Mouse (Mus musculus): Measurements from ENCODE around the gene Colgalt2.
"Not testable (repeated sequence)": the region's sequence is repeated elsewhere in the genome, so short reads cannot be mapped to it uniquely, and the experiment has no call there.

Colgalt2 gene

GRCm38 (mm10) chr1:152416306-152416904 is 16.8 kb downstream of the Colgalt2 start:
- in situ Hi-C loops (cut with MboI, MseI): no loop called here

GRCm38 (mm10) chr1:152417602-152418001 is 18.0 kb downstream of the Colgalt2 start:
- in situ Hi-C loops (cut with MboI, MseI): no loop called here

GRCm38 (mm10) chr1:152422295-152422694 is 22.7 kb downstream of the Colgalt2 start:
- in situ Hi-C loops (cut with MboI, MseI): no loop called here

- in situ Hi-C loops (cut with MboI, MseI): no loop called here
Observed at GRCm38 (mm10) chr1:152423052-152423451, 23.4 kb downstream of the Colgalt2 start.

- in situ Hi-C loops (cut with MboI, MseI): no loop called here
Observed at GRCm38 (mm10) chr1:152427912-152428581, 28.4 kb downstream of the Colgalt2 start.

GRCm38 (mm10) chr1:152429805-152430204 is 30.2 kb downstream of the Colgalt2 start:
- in situ Hi-C loops (cut with MboI, MseI): no loop called here

GRCm38 (mm10) chr1:152434166-152434565 is 34.5 kb downstream of the Colgalt2 start:
- in situ Hi-C loops (cut with MboI, MseI): no loop called here

- in situ Hi-C loops (cut with MboI, MseI): not testable (repeated sequence)
Observed at GRCm38 (mm10) chr1:152437518-152437917, 37.9 kb downstream of the Colgalt2 start.

GRCm38 (mm10) chr1:152439408-152439807 is 39.8 kb downstream of the Colgalt2 start:
- in situ Hi-C loops (cut with MboI, MseI): no loop called here

GRCm38 (mm10) chr1:152439874-152440273 is 40.2 kb downstream of the Colgalt2 start:
- in situ Hi-C loops (cut with MboI, MseI): no loop called here

- in situ Hi-C loops (cut with MboI, MseI): no loop called here
Observed at GRCm38 (mm10) chr1:152444630-152445029, 45.0 kb downstream of the Colgalt2 start.

- in situ Hi-C loops (cut with MboI, MseI): no loop called here
Observed at GRCm38 (mm10) chr1:152445925-152446324, 46.3 kb downstream of the Colgalt2 start.

- in situ Hi-C loops (cut with MboI, MseI): no loop called here
Observed at GRCm38 (mm10) chr1:152454536-152454935, 54.9 kb downstream of the Colgalt2 start.

GRCm38 (mm10) chr1:152455275-152456243 is 55.9 kb downstream of the Colgalt2 start:
- in situ Hi-C loops (cut with MboI, MseI): no loop called here

GRCm38 (mm10) chr1:152456266-152456665 is 56.6 kb downstream of the Colgalt2 start:
- in situ Hi-C loops (cut with MboI, MseI): no loop called here

GRCm38 (mm10) chr1:152457596-152457995 is 58.0 kb downstream of the Colgalt2 start:
- in situ Hi-C loops (cut with MboI, MseI): no loop called here

- in situ Hi-C loops (cut with MboI, MseI): no loop called here
Observed at GRCm38 (mm10) chr1:152458996-152459395, 59.4 kb downstream of the Colgalt2 start.

- in situ Hi-C loops (cut with MboI, MseI): no loop called here
Observed at GRCm38 (mm10) chr1:152460931-152461330, 61.3 kb downstream of the Colgalt2 start.

- in situ Hi-C loops (cut with MboI, MseI): no loop called here
Observed at GRCm38 (mm10) chr1:152461814-152462213, 62.2 kb downstream of the Colgalt2 start.

GRCm38 (mm10) chr1:152462348-152462747 is 62.7 kb downstream of the Colgalt2 start:
- in situ Hi-C loops (cut with MboI, MseI): no loop called here

- in situ Hi-C loops (cut with MboI, MseI): no loop called here
Observed at GRCm38 (mm10) chr1:152466280-152466679, 66.7 kb downstream of the Colgalt2 start.

- in situ Hi-C loops (cut with MboI, MseI): no loop called here
Observed at GRCm38 (mm10) chr1:152468443-152468842, 68.8 kb downstream of the Colgalt2 start.

Data from T-helper 1 cell (primary cell).